Mouse (Mus musculus) megakaryocyte, adult 5-6 weeks (primary cell): ENCODE data around the gene Ccdc24. TPM values are rescaled to one million over a fixed set of nuclear protein-coding genes. Genes with fewer than 3 reads are reported as not detected.
A peak's percentile ranks its signal among the peaks of the same experiment; 100 is the strongest.

Experiments used
- ATAC-seq: 2 replicates; pipeline ENCODE4 v1.8.0; 2016; ENCODE audit warnings: mild to moderate bottlenecking, inconsistent platforms; ENCODE audit not compliant: poor library complexity, severe bottlenecking
- total RNA-seq, 2 experiments: library from RNA; stranded (forward) in 1 of 2; stranded (reverse) in 1 of 2; fragments of 153-499, 151-499 nt in 1 of 2; fragments of 221-1000, 200-1000 nt in 1 of 2; gene quantifications; 2 replicates each; pipeline versions ENCODE4 v1.2.3 to v1.2.4; 2015 to 2017

Ccdc24 gene
- total RNA-seq, 2 experiments from 2014 or later, result not detected

GRCm38 (mm10) chr4:117893376-117893775, 21.0 kb upstream of the Ccdc24 start:
- no peak for ATAC-seq

GRCm38 (mm10) chr4:117891738-117892161, 19.4 kb upstream of the Ccdc24 start, which contains the start of gene Dph2:
Dph2 (minus strand) TSS chr4:117892032.
- ATAC-seq, result peak; percentile 89

- no peak for ATAC-seq
These were observed 18.4 kb upstream of the Ccdc24 start for GRCm38 (mm10) chr4:117890750-117891149.

DNA sequence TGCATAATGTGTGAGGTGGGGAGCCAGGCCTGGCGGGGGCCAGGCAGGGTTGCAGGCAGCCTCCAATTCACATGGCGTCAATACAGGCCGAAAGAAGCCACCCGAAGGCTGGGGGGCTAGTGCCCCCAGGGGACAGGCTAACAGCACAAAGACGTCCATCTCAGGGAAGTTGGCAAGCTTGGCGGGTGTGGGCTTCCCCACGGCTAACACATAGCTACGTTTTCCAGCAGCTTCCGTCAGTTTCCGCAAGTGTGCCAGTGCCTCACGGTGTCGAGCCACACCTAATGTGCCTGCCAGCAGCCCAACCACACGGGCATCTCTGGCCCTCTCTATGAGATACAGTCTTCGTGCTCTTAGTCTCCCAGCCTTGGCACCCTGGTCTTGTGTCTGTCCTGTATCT, 17.7 kb upstream of the Ccdc24 start:
- no peak for ATAC-seq

DNA sequence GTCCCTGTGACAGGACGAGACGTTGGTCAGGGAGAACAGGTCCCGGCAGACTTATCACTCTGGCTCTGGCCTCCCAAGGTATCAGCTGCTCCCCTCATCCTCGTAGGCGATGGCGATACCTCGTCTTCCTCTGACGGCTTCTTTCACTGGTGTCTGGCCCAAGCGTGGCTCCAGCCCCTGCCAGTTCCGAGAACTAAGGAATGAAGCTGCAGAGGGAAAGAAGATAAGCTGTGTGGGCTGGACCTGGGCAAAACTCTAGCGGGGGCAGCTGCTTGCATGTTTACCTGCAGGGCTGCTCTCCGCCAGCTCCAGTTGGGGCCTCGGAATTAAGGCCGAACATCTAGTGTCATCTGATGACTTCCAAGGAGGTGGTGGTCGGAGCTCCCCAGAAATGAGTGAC, 17.1 kb upstream of the Ccdc24 start:
- no peak for ATAC-seq

- no peak for ATAC-seq
These were observed 15.6 kb upstream of the Ccdc24 start for GRCm38 (mm10) chr4:117887920-117888319.

DNA sequence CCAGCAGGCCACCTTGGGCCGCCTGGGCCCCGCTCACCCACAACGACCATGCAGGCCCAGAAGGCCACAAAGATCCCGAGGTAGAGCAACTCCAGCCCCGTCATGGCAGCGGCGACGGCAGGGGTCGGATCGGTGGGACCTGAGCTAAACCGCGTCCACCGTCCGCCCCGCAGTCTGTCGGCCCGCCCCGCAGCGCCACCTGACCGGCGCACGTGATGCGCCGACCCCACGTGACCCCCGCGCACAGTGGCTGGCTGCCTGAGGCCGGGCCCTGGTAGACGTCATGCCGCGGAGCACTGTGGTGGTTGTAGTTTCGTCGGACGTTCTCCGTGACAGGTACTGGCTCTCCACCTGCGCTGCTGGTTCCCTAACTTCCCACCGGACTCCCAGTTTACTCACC, 14.8 kb upstream of the Ccdc24 start, which contains the start of gene Atp6v0b:
Gene Atp6v0b (minus strand): TSS at position 201 of the 400 bp plus-strand sequence.
- ATAC-seq, result peak; percentile 75

- peak; percentile 64 for ATAC-seq
These were observed 14.3 kb upstream of the Ccdc24 start for GRCm38 (mm10) chr4:117886644-117887043.

- no peak for ATAC-seq
These were observed 13.6 kb upstream of the Ccdc24 start for GRCm38 (mm10) chr4:117885994-117886393.

DNA sequence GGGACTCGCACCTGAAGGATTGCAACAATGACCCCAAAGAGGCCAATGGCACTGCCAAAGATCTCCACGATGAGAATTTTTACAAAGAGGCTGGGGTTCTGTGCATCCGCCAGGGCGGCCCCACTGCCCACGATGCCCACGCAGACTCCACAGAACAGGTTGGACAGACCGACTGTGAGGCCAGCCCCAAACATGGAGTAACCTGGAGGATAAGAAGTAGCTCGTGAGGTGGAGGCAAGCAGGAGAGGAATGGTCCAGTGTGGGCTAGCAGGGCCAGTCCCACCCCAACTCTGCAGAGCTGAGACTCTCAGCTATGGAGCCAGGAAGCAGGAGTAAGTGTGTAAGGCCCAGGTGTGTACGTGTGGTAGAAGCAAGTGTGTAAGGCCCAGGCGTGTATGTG, 12.7 kb upstream of the Ccdc24 start:
- no peak for ATAC-seq

GRCm38 (mm10) chr4:117884146-117884545, 11.8 kb upstream of the Ccdc24 start:
- no peak for ATAC-seq

GRCm38 (mm10) chr4:117882701-117883691, 10.6 kb upstream of the Ccdc24 start, which contains the start of gene B4galt2:
B4galt2 (minus strand) TSS chr4:117883487.
- no peak for ATAC-seq

- ATAC-seq, result no peak
These were observed 6.3 kb upstream of the Ccdc24 start for GRCm38 (mm10) chr4:117878703-117879102.

- no peak for ATAC-seq
These were observed 5.9 kb upstream of the Ccdc24 start for GRCm38 (mm10) chr4:117878301-117878700.

DNA sequence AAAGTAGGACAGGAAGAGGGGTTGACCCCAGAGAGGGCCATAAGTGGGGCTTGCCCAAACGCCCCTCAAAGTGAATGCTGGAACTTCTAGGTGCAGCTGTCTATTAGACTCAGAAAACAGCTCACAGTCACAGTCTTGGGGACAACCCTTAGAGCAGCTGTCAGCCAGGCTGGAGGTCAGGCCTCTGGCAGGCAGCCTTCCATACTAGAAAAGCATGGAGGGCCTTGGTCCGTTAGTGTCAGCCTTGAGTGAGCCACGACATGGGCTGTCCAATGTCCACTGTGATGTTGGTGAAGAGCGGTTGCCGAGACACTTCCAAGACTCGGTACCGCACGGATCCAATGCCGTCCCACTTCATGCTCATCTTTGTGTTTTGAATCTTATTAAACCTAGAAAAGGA, 1.3 kb upstream of the Ccdc24 start:
- ATAC-seq, result no peak

DNA sequence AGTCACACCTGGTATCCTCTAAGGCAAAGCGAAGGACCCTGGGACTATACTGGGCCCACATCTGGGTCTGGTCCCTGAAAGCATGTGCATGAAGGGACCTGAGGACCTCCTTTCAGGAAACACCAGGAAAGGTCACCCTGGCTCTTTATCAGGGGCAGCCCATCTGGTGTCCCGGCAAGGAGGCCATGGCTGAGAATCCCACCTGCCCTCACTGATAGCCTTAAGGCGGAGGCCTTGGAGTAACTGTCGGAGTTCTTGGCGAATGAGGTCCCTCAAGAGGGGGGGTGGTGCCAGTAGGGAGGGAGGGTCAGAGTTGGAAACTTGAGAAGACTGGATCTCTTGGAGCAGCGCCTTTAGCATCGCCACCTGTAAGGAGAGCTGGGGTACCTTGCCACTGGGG, 570 bp downstream of the Ccdc24 start:
- ATAC-seq, result no peak

DNA sequence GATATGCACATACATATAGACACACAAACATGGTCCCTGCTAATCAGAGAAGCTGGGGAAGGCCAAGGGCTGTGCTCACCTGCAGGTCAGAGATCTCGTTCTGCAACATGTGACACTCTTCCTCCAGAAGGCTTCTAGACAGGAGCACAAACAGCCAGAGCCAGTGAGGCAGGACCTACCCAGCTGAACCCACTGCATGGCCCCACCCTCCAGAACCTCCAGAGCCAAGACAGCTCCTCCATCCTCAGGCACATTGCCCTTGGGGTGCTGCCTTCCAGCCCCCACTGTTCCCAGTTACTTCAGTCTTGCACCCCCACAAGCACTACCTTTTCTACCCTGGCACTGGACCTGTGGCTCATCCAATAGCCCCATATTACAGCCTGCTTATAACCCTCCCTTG, 1.9 kb downstream of the Ccdc24 start:
- no peak for ATAC-seq

- ATAC-seq, result no peak
These were observed 3.0 kb downstream of the Ccdc24 start for GRCm38 (mm10) chr4:117869317-117869716.

DNA sequence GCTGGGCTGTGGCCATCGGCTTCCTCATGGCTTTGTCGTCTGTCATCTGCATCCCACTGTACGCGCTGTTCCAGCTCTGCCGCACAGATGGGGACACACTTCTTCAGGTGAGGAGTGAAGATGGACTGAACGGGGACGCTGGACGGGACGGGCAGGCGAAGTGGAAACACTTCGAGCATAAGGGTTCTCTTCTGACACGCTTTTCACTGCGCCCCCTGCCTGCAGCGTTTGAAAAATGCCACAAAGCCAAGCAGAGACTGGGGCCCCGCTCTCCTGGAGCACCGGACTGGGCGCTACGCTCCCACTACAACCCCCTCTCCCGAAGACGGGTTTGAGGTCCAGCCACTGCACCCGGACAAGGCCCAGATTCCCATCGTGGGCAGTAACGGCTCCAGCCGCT, 4.5 kb downstream of the Ccdc24 start:
- peak; percentile 57 for ATAC-seq

DNA sequence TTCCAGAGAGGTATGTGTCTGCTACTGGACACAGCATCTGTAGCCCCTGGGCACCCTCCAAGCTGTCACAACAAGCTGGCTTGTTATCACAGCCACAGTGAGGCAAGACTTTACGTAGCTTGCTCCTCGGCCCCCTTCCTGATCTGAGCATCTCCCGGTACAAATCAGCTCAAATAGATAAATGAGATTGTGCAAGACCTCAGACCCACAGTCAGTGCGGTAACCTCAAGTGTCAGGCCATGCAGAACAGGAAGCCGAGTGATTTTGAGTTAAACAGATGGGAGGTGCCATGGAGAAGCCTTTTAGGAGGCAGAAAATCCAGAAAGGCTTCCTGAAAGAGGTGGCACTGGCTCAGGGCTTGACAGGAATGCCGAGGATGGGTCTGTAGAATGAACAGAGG, 5.4 kb downstream of the Ccdc24 start:
- ATAC-seq, result peak; percentile 55

- peak; percentile 51 for ATAC-seq
These were observed 6.3 kb downstream of the Ccdc24 start for GRCm38 (mm10) chr4:117866083-117866482.

DNA sequence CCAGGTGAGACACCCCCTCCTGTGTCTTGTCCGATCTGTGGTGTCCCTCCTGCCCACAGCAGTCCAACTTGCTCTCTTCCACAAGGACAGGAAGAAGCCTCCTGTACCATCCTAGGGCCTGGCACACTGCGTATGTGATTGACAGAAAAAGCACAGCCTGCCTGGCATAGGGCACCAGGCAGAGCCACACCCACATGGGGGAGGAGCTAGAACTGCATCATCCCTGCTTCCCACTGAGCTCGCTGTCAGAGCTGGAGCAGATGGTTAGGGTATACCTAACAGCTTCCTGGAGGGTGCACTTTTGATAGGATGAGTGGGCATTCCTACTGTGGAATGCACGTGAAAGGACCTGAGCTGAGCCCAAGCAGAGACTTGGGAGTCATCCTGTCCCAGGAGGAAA, 9.5 kb downstream of the Ccdc24 start:
- ATAC-seq, result peak; percentile 45; the same call in 1 of the 2 replicates
